21 mouse cellular contexts compared by ENCODE assay signal in genomic region chr17:70664484-70665040, GRCm38 (mm10).
"Had no signal": no experiment of that assay in that cellular context is flagged by ENCODE, and none has a peak within 500 bp of the region (broad histone marks: within the 10 kb centered on the region; RNA-seq: fewer than 3 reads in every experiment).

No protein-coding gene starts in this region.

- H3K4me2 ChIP-seq: limb, embryonic 13.5 days; liver, embryonic 12.5 days; liver, embryonic 15.5 days; lung, embryonic 15.5 days; neural tube, embryonic 12.5 days; neural tube, embryonic 15.5 days had no signal

- H3K9ac ChIP-seq: limb, embryonic 13.5 days; liver, embryonic 12.5 days; liver, embryonic 15.5 days; lung, embryonic 15.5 days; neural tube, embryonic 12.5 days; neural tube, embryonic 15.5 days had no signal

- H3K4me3 ChIP-seq: limb, embryonic 10.5 days; limb, embryonic 13.5 days; liver, embryonic 12.5 days; liver, embryonic 15.5 days; lung, embryonic 15.5 days; megakaryocyte, embryonic 14.5 days; neural tube, embryonic 12.5 days; neural tube, embryonic 15.5 days had no signal

- H3K9me3 ChIP-seq: limb, embryonic 10.5 days; limb, embryonic 13.5 days; liver, embryonic 12.5 days; liver, embryonic 15.5 days; lung, embryonic 15.5 days; neural tube, embryonic 12.5 days; neural tube, embryonic 15.5 days had no signal

- H3K27ac ChIP-seq: kidney, postnatal 0 days; limb, embryonic 10.5 days; limb, embryonic 13.5 days; liver, embryonic 12.5 days; liver, embryonic 15.5 days; lung, embryonic 15.5 days; neural tube, embryonic 12.5 days; neural tube, embryonic 15.5 days; stomach, postnatal 0 days had no signal

- H3K4me1 ChIP-seq: limb, embryonic 10.5 days; limb, embryonic 13.5 days; liver, embryonic 12.5 days; liver, embryonic 15.5 days; lung, embryonic 15.5 days; megakaryocyte, embryonic 14.5 days; neural tube, embryonic 12.5 days; neural tube, embryonic 15.5 days had no signal

- H3K27me3 ChIP-seq: liver, embryonic 12.5 days; liver, embryonic 15.5 days; lung, embryonic 15.5 days; megakaryocyte, embryonic 14.5 days; neural tube, embryonic 12.5 days; neural tube, embryonic 15.5 days had no signal

- H3K36me3 ChIP-seq: limb, embryonic 10.5 days; limb, embryonic 13.5 days; liver, embryonic 12.5 days; liver, embryonic 15.5 days; lung, embryonic 15.5 days; neural tube, embryonic 12.5 days; neural tube, embryonic 15.5 days had no signal

- DNase-seq: kidney, adult 2 months; kidney, postnatal 25 days; liver; lung, postnatal 10 days; right cerebral cortex, adult 18-20 months; right cerebral cortex, postnatal 14 days; right cerebral cortex, postnatal 4 days; thymus, adult 2 months; thymus, postnatal 14 days; thymus, postnatal 4 days had no signal

- ATAC-seq: intestine, postnatal 0 days; liver, embryonic 12.5 days had no signal
